Mouse (Mus musculus): Measurements from ENCODE around the gene Cfap58.

Gene Cfap58

GRCm38 (mm10) chr19:47980241-47980640 lies 42.8 kb downstream of the Cfap58 start:
- no peak for DNase-seq

GRCm38 (mm10) chr19:47985606-47986213 lies 48.2 kb downstream of the Cfap58 start:
- DNase-seq = no peak

- DNase-seq = no peak
Observed at GRCm38 (mm10) chr19:47987986-47988385, 50.5 kb downstream of the Cfap58 start.

GRCm38 (mm10) chr19:47988456-47988855 lies 51.0 kb downstream of the Cfap58 start:
- DNase-seq = no peak

GRCm38 (mm10) chr19:47988880-47989574 lies 51.6 kb downstream of the Cfap58 start:
- DNase-seq = no peak

GRCm38 (mm10) chr19:47989575-47989891 lies 52.1 kb downstream of the Cfap58 start:
- no peak for DNase-seq

GRCm38 (mm10) chr19:48001240-48001639 lies 63.8 kb downstream of the Cfap58 start:
- no peak for DNase-seq

- no peak for DNase-seq
Observed at GRCm38 (mm10) chr19:48001774-48002173, 64.3 kb downstream of the Cfap58 start.

GRCm38 (mm10) chr19:48008771-48009413 lies 71.4 kb downstream of the Cfap58 start:
- no peak for DNase-seq

- no peak for DNase-seq
Observed at GRCm38 (mm10) chr19:48009586-48010331, 72.3 kb downstream of the Cfap58 start.

GRCm38 (mm10) chr19:48020103-48020502 lies 82.6 kb downstream of the Cfap58 start:
- no peak for DNase-seq

- DNase-seq = no peak
Observed at GRCm38 (mm10) chr19:48021435-48021834, 84.0 kb downstream of the Cfap58 start.

GRCm38 (mm10) chr19:48022763-48023162 lies 85.3 kb downstream of the Cfap58 start:
- no peak for DNase-seq

- no peak for DNase-seq
Observed at GRCm38 (mm10) chr19:48023726-48024125, 86.3 kb downstream of the Cfap58 start.

- no peak for DNase-seq
Observed at GRCm38 (mm10) chr19:48025366-48025765, 87.9 kb downstream of the Cfap58 start.

GRCm38 (mm10) chr19:48026882-48027281 lies 89.4 kb downstream of the Cfap58 start:
- no peak for DNase-seq

GRCm38 (mm10) chr19:48039554-48039953 lies 102.1 kb downstream of the Cfap58 start:
- DNase-seq = no peak

- DNase-seq = no peak
Observed at GRCm38 (mm10) chr19:48047315-48047714, 109.8 kb downstream of the Cfap58 start.

- no peak for DNase-seq
Observed at GRCm38 (mm10) chr19:48049361-48049760, 111.9 kb downstream of the Cfap58 start.

GRCm38 (mm10) chr19:48063289-48063688 lies 125.8 kb downstream of the Cfap58 start:
- no peak for DNase-seq

- DNase-seq = no peak
Observed at GRCm38 (mm10) chr19:48079718-48080117, 142.2 kb downstream of the Cfap58 start.

GRCm38 (mm10) chr19:48081456-48081855 lies 144.0 kb downstream of the Cfap58 start:
- no peak for DNase-seq

Data from cerebellum, adult 8-10 months (tissue).